Mouse (Mus musculus) heart, adult 2 months (tissue): ENCODE data around the gene Chid1. TPM values are rescaled to one million over a fixed set of nuclear protein-coding genes. Genes with fewer than 3 reads are reported as not detected.

Source experiments
- DNase-seq, 2 experiments: peaks; one replicate each; pipeline ENCODE4 v3.0.0; 2021
- H3K27ac ChIP-seq: fragments of 200-600 bp; 2 replicates; pipeline ENCODE4 v1.8.1; 2022
- H3K27me3 ChIP-seq: fragments of 200-500 bp; 2 replicates; pipeline ENCODE4 v1.6.1; 2012; ENCODE audit warnings: mild to moderate bottlenecking, low read length, inconsistent platforms, mixed read lengths; ENCODE audit not compliant: control insufficient read depth, insufficient read depth
- H3K36me3 ChIP-seq: fragments of 200-500 bp; 2 replicates; pipeline ENCODE4 v1.6.1; 2012; ENCODE audit warnings: low read length, inconsistent platforms; ENCODE audit not compliant: control insufficient read depth, insufficient read depth
- H3K4me1 ChIP-seq: fragments of 200-500 bp; 2 replicates; pipeline ENCODE4 v1.6.1; 2011; ENCODE audit warnings: low read length; ENCODE audit not compliant: control insufficient read depth, insufficient read depth
- H3K4me3 ChIP-seq: fragments of 200-600 bp; 2 replicates; pipeline ENCODE4 v1.8.1; 2022
- H3K79me2 ChIP-seq: fragments of 200-500 bp; replicated peaks from 2 replicates; pipeline ENCODE4 v1.6.1; 2012; ENCODE audit warnings: mild to moderate bottlenecking, inconsistent platforms, low read length, moderate library complexity, mixed read lengths; ENCODE audit not compliant: control insufficient read depth, insufficient read depth
- H3K9ac ChIP-seq: fragments of 200-500 bp; 2 replicates; pipeline ENCODE4 v1.6.1; 2012; ENCODE audit warnings: low read depth, mild to moderate bottlenecking, control low read depth, inconsistent platforms, low read length, mixed read lengths
- CTCF ChIP-seq: fragments of 200-600 bp; IDR thresholded peaks from 2 replicates; pipeline ENCODE4 v1.8.1; 2022; ENCODE audit warnings: antibody characterized with exemption, mild to moderate bottlenecking, moderate library complexity
- EP300 ChIP-seq: fragments of 200-500 bp; IDR thresholded peaks from 2 replicates; pipeline ENCODE4 v1.6.1; 2011; ENCODE audit warnings: low read depth, low read length, control low read depth; ENCODE audit not compliant: insufficient read depth
- POLR2A ChIP-seq: fragments of 200-500 bp; IDR thresholded peaks from 2 replicates; pipeline ENCODE4 v1.6.1; 2011; ENCODE audit warnings: mild to moderate bottlenecking, low read depth, low read length, control low read depth; ENCODE audit not compliant: insufficient read depth
- WGBS: fragments of 180-500 bp; shearing (Covaris S2); methylation state at CpG from one replicate; pipeline ENCODE4 v1.1.7; 2018; 5-methylcytosine and 5-hydroxymethylcytosine counted together
- intact Hi-C: fragments of 180-260 bp; cut with DNase I; formaldehyde crosslinking; loops from one replicate; pipeline ENCODE4 v1.15.1; 2025
- polyA plus RNA-seq: library from polyadenylated mRNA; depleted of rRNA; stranded (reverse); fragments of >200 nt; gene quantifications from 2 replicates; pipeline ENCODE4 v1.2.3, GENCODE M21; 2012
- total RNA-seq, 2 experiments: library from RNA; stranded (reverse); gene quantifications; 2 replicates each; pipeline ENCODE4 v1.2.3; 2021

Gene Chid1
- total and polyA plus RNA-seq, 3 experiments: 20.2 to 52.7 (median 45.9) TPM

GRCm38 (mm10) chr7:141460001-141460390, 79.7 kb downstream of the Chid1 start:
- Histone ChIP-seq H3K27me3 (no peaks in the 10 kb centered on the region), H3K4me3 (no peak overlapping the region), H3K79me2 (no peaks in the 10 kb centered on the region; the same call in 1 of the 2 replicates), H3K9ac (no peak overlapping the region), H3K4me1 (peaks cover 26% of the 10 kb centered on the region), H3K27ac (peak overlapping the region; percentile 97), H3K36me3 (peaks cover 5% of the 10 kb centered on the region; the same call in 1 of the 2 replicates)
- peak in 1 of 2 experiments; percentile 38 for DNase-seq
- TF ChIP-seq POLR2A: no peak
- TF ChIP-seq CTCF: no peak
- no peak for TF ChIP-seq EP300
- intact Hi-C loops: no loop called here
- 49% methylated on average over 5 of the region's 5 CpGs for WGBS

- intact Hi-C loops: no loop called here
- Histone ChIP-seq H3K4me3 (no peak overlapping the region), H3K27me3 (no peaks in the 10 kb centered on the region), H3K36me3 (peaks cover 5% of the 10 kb centered on the region; the same call in 1 of the 2 replicates), H3K27ac (peak overlapping the region; percentile 97), H3K79me2 (no peaks in the 10 kb centered on the region), H3K4me1 (peaks cover 26% of the 10 kb centered on the region), H3K9ac (no peak overlapping the region)
- TF ChIP-seq EP300 (no peak), POLR2A (no peak), CTCF (no peak)
- 84% methylated on average over 17 of the region's 17 CpGs for WGBS
- DNase-seq: peak; percentile 40 to 42
Measured at GRCm38 (mm10) chr7:141459301-141459711, 80.4 kb downstream of the Chid1 start.

- Histone ChIP-seq H3K4me3 (no peak overlapping the region), H3K79me2 (no peaks in the 10 kb centered on the region), H3K27me3 (no peaks in the 10 kb centered on the region), H3K4me1 (peaks cover 26% of the 10 kb centered on the region), H3K36me3 (peaks cover 5% of the 10 kb centered on the region; the same call in 1 of the 2 replicates), H3K27ac (peak overlapping the region; percentile 9), H3K9ac (no peak overlapping the region)
- TF ChIP-seq CTCF (peak; percentile 35; the same call in 1 of the 2 replicates), POLR2A (no peak)
- WGBS: 85% methylated on average over 11 of the region's 11 CpGs
- DNase-seq: peak in 1 of 2 experiments; percentile 14
- intact Hi-C loops: no loop called here
Measured at GRCm38 (mm10) chr7:141458661-141459060, 81.0 kb downstream of the Chid1 start.

GRCm38 (mm10) chr7:141457986-141458660, 81.5 kb downstream of the Chid1 start:
- intact Hi-C loops: no loop called here
- Histone ChIP-seq H3K4me3 (no peak overlapping the region), H3K27ac (peak overlapping the region; percentile 10; the same call in 1 of the 2 replicates), H3K9ac (no peak overlapping the region; the same call in 1 of the 2 replicates), H3K4me1 (peaks cover 26% of the 10 kb centered on the region), H3K27me3 (no peaks in the 10 kb centered on the region), H3K79me2 (no peaks in the 10 kb centered on the region), H3K36me3 (peaks cover 5% of the 10 kb centered on the region; the same call in 1 of the 2 replicates)
- WGBS: 72% methylated on average over 15 of the region's 15 CpGs
- DNase-seq: peak; percentile 62 to 74
- TF ChIP-seq CTCF (peak; percentile 75), POLR2A (0 out of 2 replicates have a peak, but pooled peaks have one; percentile 22), EP300 (0 out of 2 replicates have a peak, but pooled peaks have one; percentile 37)

GRCm38 (mm10) chr7:141457236-141457635, 82.4 kb downstream of the Chid1 start:
- Histone ChIP-seq H3K27ac (peak overlapping the region; percentile 100), H3K79me2 (no peaks in the 10 kb centered on the region), H3K4me3 (peak overlapping the region; percentile 100; the same call in 1 of the 2 replicates), H3K4me1 (peaks cover 24% of the 10 kb centered on the region), H3K36me3 (peaks cover 5% of the 10 kb centered on the region; the same call in 1 of the 2 replicates), H3K9ac (no peak overlapping the region; the same call in 1 of the 2 replicates), H3K27me3 (no peaks in the 10 kb centered on the region)
- DNase-seq: peak in 1 of 2 experiments; percentile 20
- intact Hi-C loops: no loop called here
- TF ChIP-seq CTCF: no peak
- no peak for TF ChIP-seq EP300
- no peak for TF ChIP-seq POLR2A
- WGBS: 85% methylated on average over 14 of the region's 14 CpGs

GRCm38 (mm10) chr7:141456739-141457138, 82.9 kb downstream of the Chid1 start:
- Histone ChIP-seq H3K36me3 (peaks cover 5% of the 10 kb centered on the region; the same call in 1 of the 2 replicates), H3K27ac (peak overlapping the region; percentile 100), H3K4me1 (peaks cover 23% of the 10 kb centered on the region), H3K79me2 (no peaks in the 10 kb centered on the region), H3K4me3 (peak overlapping the region; percentile 100), H3K9ac (peak overlapping the region; percentile 97; the same call in 1 of the 2 replicates), H3K27me3 (no peaks in the 10 kb centered on the region)
- peak; percentile 56 to 76 for DNase-seq
- intact Hi-C loops: no loop called here
- WGBS: 37% methylated on average over 6 of the region's 6 CpGs
- TF ChIP-seq CTCF (no peak), EP300 (peak; percentile 79; the same call in 1 of the 2 replicates), POLR2A (peak; percentile 19; the same call in 1 of the 2 replicates)
